Mouse (Mus musculus) stomach, embryonic 16.5 days (tissue): ENCODE measurements around the gene Rbfox2. TPM values are rescaled to one million over a fixed set of nuclear protein-coding genes. Genes with fewer than 3 reads are reported as not detected.

Source experiments
- ATAC-seq: fragments of 200-750 bp; cut with Nextera tagmentation; 2 replicates; pipeline ENCODE4 v1.8.0; 2017; ENCODE audit warnings: moderate number of reproducible peaks, moderate TSS enrichment; ENCODE audit not compliant: insufficient read depth, low FRiP score
- H3K27ac ChIP-seq: fragments of 300-500 bp; sonication (generic); 2 replicates; pipeline ENCODE4 v1.5.1; 2014; ENCODE audit warnings: low read length
- H3K27me3 ChIP-seq: fragments of 300-500 bp; sonication (generic); 2 replicates; pipeline ENCODE4 v1.6.1; 2014; ENCODE audit warnings: low read length, control low read depth, mixed read lengths; ENCODE audit not compliant: control insufficient read depth, insufficient read depth
- H3K36me3 ChIP-seq: fragments of 300-500 bp; sonication (generic); 2 replicates; pipeline ENCODE4 v1.6.1; 2014; ENCODE audit warnings: low read length; ENCODE audit not compliant: control insufficient read depth, insufficient read depth
- H3K4me1 ChIP-seq: fragments of 300-500 bp; sonication (generic); 2 replicates; pipeline ENCODE4 v1.6.1; 2014; ENCODE audit warnings: low read length, control low read depth, mixed read lengths; ENCODE audit not compliant: control insufficient read depth, insufficient read depth
- H3K4me2 ChIP-seq: fragments of 300-500 bp; sonication (generic); 2 replicates; pipeline ENCODE4 v1.6.1; 2014; ENCODE audit warnings: low read depth, low read length, mixed read lengths
- H3K4me3 ChIP-seq: fragments of 300-500 bp; sonication (generic); replicated peaks from 2 replicates; pipeline ENCODE4 v1.5.1; 2014; ENCODE audit warnings: mild to moderate bottlenecking, low read length
- H3K9ac ChIP-seq: fragments of 300-500 bp; sonication (generic); 2 replicates; pipeline ENCODE4 v1.6.1; 2014; ENCODE audit warnings: low read length
- H3K9me3 ChIP-seq: fragments of 300-500 bp; sonication (generic); replicated peaks from 2 replicates; pipeline ENCODE4 v1.6.1; 2016; ENCODE audit warnings: low read length, control low read depth; ENCODE audit not compliant: control insufficient read depth
- WGBS: fragments of 180-500 bp; shearing (Covaris S2); extraction: QIAGEN DNeasy Blood & Tissue Kit; methylation state at CpG from one replicate; pipeline ENCODE4 v1.1.7; 2014; 5-methylcytosine and 5-hydroxymethylcytosine counted together
- polyA plus RNA-seq: library from polyadenylated mRNA; unstranded; fragments of >200 nt; fragmentation: Nextera tagmentation; extraction: Ambion mirVana; gene quantifications from 2 replicates; pipeline ENCODE4 v1.2.1, GENCODE M21; 2015

Gene Rbfox2
- polyA plus RNA-seq, 1 experiment from 2014 or later, result 55.7 TPM

- Histone ChIP-seq H3K4me1 (peaks cover 16% of the 10 kb centered on the region; the same call in 1 of the 2 replicates), H3K27ac (peak overlapping the region; percentile 84), H3K9me3 (no peaks in the 10 kb centered on the region), H3K4me3 (no peak overlapping the region), H3K27me3 (no peaks in the 10 kb centered on the region), H3K4me2 (no peak overlapping the region; the same call in 1 of the 2 replicates), H3K9ac (no peak overlapping the region), H3K36me3 (no peaks in the 10 kb centered on the region)
- WGBS, result 52% methylated on average over 10 of the region's 10 CpGs
- ATAC-seq, result peak; percentile 47; the same call in 1 of the 2 replicates
Measured at GRCm38 (mm10) chr15:77104349-77105158, 202.2 kb downstream of the Rbfox2 start.

GRCm38 (mm10) chr15:77102685-77103084, 204.1 kb downstream of the Rbfox2 start:
- ATAC-seq, result no peak
- H3K27me3 ChIP-seq, result no peaks in the 10 kb centered on the region
- no peak overlapping the region for H3K9ac ChIP-seq
- H3K9me3 ChIP-seq, result no peaks in the 10 kb centered on the region
- no peak overlapping the region for H3K27ac ChIP-seq
- H3K4me1 ChIP-seq, result peaks cover 16% of the 10 kb centered on the region; the same call in 1 of the 2 replicates
- no peak overlapping the region for H3K4me3 ChIP-seq
- no peak overlapping the region for H3K4me2 ChIP-seq
- H3K36me3 ChIP-seq, result peaks cover 12% of the 10 kb centered on the region; the same call in 1 of the 2 replicates
- 91% methylated on average over 5 of the region's 5 CpGs for WGBS

DNA sequence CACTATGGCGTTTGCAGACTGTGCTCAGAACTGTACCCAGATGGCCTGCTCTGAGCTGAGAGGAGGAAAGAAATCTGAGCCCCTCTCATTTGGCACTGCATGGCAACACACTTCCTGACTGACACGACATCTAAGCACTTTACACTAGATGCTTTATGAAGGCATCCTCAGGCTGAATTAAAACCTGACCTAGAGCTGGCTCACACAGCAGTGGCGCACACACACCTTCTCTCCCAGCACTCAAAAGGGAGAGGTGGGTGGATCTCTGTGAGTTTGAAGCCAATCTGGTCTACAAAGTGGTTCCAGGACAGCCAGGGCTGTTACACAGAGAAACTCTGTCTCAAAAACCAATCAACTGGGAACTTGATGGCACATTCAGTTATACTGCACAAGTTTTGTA, 207.0 kb downstream of the Rbfox2 start:
- no peak overlapping the region for H3K4me2 ChIP-seq

DNA sequence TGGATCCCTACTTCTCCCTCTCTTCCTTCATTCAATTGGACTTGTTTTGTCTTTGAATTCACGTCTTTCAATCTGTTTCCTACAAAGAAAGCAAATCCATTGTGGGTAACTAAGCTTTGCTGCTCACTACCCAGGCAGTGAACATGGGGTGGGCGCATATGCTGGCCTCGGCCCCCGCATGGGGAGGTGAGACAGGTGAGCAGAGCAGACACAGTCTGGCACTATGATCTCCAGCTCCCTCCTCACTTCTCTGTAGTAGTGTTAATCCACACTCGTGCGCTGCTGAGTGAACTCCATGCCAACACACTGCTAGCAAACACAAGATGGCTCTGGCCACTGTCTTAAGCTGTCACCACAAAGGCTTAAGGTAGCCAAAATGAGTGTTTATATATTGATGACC, 209.4 kb downstream of the Rbfox2 start:
- Histone ChIP-seq H3K4me3 (no peak overlapping the region), H3K4me2 (no peak overlapping the region), H3K36me3 (peaks cover 17% of the 10 kb centered on the region; the same call in 1 of the 2 replicates), H3K9me3 (no peaks in the 10 kb centered on the region), H3K4me1 (no peaks in the 10 kb centered on the region), H3K9ac (no peak overlapping the region), H3K27ac (no peak overlapping the region), H3K27me3 (no peaks in the 10 kb centered on the region)
- ATAC-seq, result no peak
- 86% methylated on average over 6 of the region's 6 CpGs for WGBS

More for the DNA sequence above, 207.0 kb downstream of the Rbfox2 start:
- no peak overlapping the region for H3K9ac ChIP-seq
- H3K27ac ChIP-seq, result no peak overlapping the region
- H3K4me1 ChIP-seq, result peaks cover 9% of the 10 kb centered on the region; the same call in 1 of the 2 replicates
- 68% methylated on average over 3 of the region's 3 CpGs for WGBS
- H3K9me3 ChIP-seq, result no peaks in the 10 kb centered on the region
- H3K36me3 ChIP-seq, result peaks cover 17% of the 10 kb centered on the region; the same call in 1 of the 2 replicates
- no peaks in the 10 kb centered on the region for H3K27me3 ChIP-seq
- no peak for ATAC-seq
- H3K4me3 ChIP-seq, result no peak overlapping the region

DNA sequence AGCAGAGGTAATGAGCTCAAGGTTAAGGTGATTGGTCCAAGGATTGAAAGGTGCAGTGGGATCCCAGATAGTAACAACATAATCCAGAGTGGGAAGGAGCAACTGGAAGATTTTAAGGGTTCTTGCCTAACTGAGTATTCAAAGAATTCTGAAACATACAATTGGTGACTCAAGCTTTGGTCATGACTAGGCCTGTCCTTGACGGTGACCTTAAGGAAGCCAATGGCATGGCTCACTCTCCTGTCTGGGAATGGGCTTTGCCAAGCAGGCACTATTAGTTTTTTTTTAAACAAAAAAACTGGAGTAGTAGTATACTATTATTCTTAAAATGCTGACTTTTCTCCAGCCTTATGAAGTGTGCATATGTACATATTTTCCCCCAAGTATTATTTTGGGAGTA, 211.6 kb downstream of the Rbfox2 start:
- 93% methylated on average over 1 of the region's 1 CpGs for WGBS
- H3K36me3 ChIP-seq, result peaks cover 17% of the 10 kb centered on the region; the same call in 1 of the 2 replicates
- no peak overlapping the region for H3K4me2 ChIP-seq

GRCm38 (mm10) chr15:77094431-77094830, 212.4 kb downstream of the Rbfox2 start:
- H3K4me2 ChIP-seq, result no peak overlapping the region
- H3K9me3 ChIP-seq, result no peaks in the 10 kb centered on the region
- H3K4me3 ChIP-seq, result no peak overlapping the region
- H3K4me1 ChIP-seq, result no peaks in the 10 kb centered on the region
- peaks cover 17% of the 10 kb centered on the region; the same call in 1 of the 2 replicates for H3K36me3 ChIP-seq
- H3K27ac ChIP-seq, result no peak overlapping the region
- WGBS, result 88% methylated on average over 13 of the region's 13 CpGs
- H3K9ac ChIP-seq, result no peak overlapping the region
- H3K27me3 ChIP-seq, result no peaks in the 10 kb centered on the region
- ATAC-seq, result no peak

More for the DNA sequence above, 211.6 kb downstream of the Rbfox2 start:
- Histone ChIP-seq H3K27ac (no peak overlapping the region), H3K9me3 (no peaks in the 10 kb centered on the region), H3K4me3 (no peak overlapping the region), H3K9ac (no peak overlapping the region), H3K4me1 (no peaks in the 10 kb centered on the region), H3K27me3 (no peaks in the 10 kb centered on the region)
- ATAC-seq, result no peak

- Histone ChIP-seq H3K4me2 (no peak overlapping the region), H3K9me3 (no peaks in the 10 kb centered on the region), H3K27me3 (no peaks in the 10 kb centered on the region), H3K27ac (no peak overlapping the region), H3K36me3 (0 out of 2 replicates have a peak, but pooled peaks cover 4% of the 10 kb centered on the region), H3K4me1 (no peaks in the 10 kb centered on the region), H3K4me3 (no peak overlapping the region), H3K9ac (no peak overlapping the region)
- ATAC-seq, result no peak
- WGBS, result 78% methylated on average over 4 of the region's 4 CpGs
Measured at GRCm38 (mm10) chr15:77091394-77091793, 215.4 kb downstream of the Rbfox2 start.

GRCm38 (mm10) chr15:77090531-77090930, 216.3 kb downstream of the Rbfox2 start:
- H3K4me3 ChIP-seq, result no peak overlapping the region
- 0 out of 2 replicates have a peak, but pooled peaks cover 4% of the 10 kb centered on the region for H3K36me3 ChIP-seq
- 77% methylated on average over 5 of the region's 5 CpGs for WGBS
- no peak overlapping the region for H3K9ac ChIP-seq
- H3K27ac ChIP-seq, result no peak overlapping the region
- H3K27me3 ChIP-seq, result no peaks in the 10 kb centered on the region
- no peaks in the 10 kb centered on the region for H3K9me3 ChIP-seq
- no peak overlapping the region for H3K4me2 ChIP-seq
- no peak for ATAC-seq
- H3K4me1 ChIP-seq, result no peaks in the 10 kb centered on the region

GRCm38 (mm10) chr15:77089249-77089648, 217.6 kb downstream of the Rbfox2 start:
- Histone ChIP-seq H3K4me2 (no peak overlapping the region), H3K27ac (no peak overlapping the region), H3K36me3 (peaks cover 4% of the 10 kb centered on the region; the same call in 1 of the 2 replicates), H3K4me1 (no peaks in the 10 kb centered on the region), H3K9me3 (no peaks in the 10 kb centered on the region), H3K9ac (no peak overlapping the region), H3K27me3 (no peaks in the 10 kb centered on the region), H3K4me3 (no peak overlapping the region)
- no peak for ATAC-seq
- WGBS, result 71% methylated on average over 11 of the region's 11 CpGs
